Mouse (Mus musculus) midbrain, embryonic 14.5 days (tissue): ENCODE measurements around the gene Olfr70. TPM values are rescaled to one million over a fixed set of nuclear protein-coding genes. Genes with fewer than 3 reads are reported as not detected.

Experiments
- ATAC-seq: fragments of 200-750 bp; cut with Nextera tagmentation; 2 replicates; pipeline ENCODE4 v1.8.0; 2017; ENCODE audit warnings: moderate number of reproducible peaks, moderate library complexity; ENCODE audit not compliant: low FRiP score, low TSS enrichment
- DNase-seq: peaks from one replicate; pipeline ENCODE4 v3.0.0-alpha.2; 2015
- H3K27ac ChIP-seq: fragments of 300-500 bp; sonication (generic); replicated peaks from 2 replicates; pipeline ENCODE4 v1.5.1; 2014; ENCODE audit warnings: mild to moderate bottlenecking, low read depth, low read length, moderate library complexity
- H3K27me3 ChIP-seq: fragments of 300-500 bp; sonication (generic); 2 replicates; pipeline ENCODE4 v1.6.1; 2014; ENCODE audit warnings: low read length, control low read depth, mixed read lengths; ENCODE audit not compliant: control insufficient read depth, insufficient read depth
- H3K36me3 ChIP-seq: fragments of 300-500 bp; sonication (generic); 2 replicates; pipeline ENCODE4 v1.6.1; 2014; ENCODE audit warnings: low read length, control low read depth; ENCODE audit not compliant: control insufficient read depth, insufficient read depth
- H3K4me1 ChIP-seq: fragments of 300-500 bp; sonication (generic); 2 replicates; pipeline ENCODE4 v1.6.1; 2014; ENCODE audit warnings: mild to moderate bottlenecking, antibody characterized with exemption, low read length, control low read depth; ENCODE audit not compliant: control insufficient read depth, insufficient read depth
- H3K4me2 ChIP-seq: fragments of 300-500 bp; sonication (generic); 2 replicates; pipeline ENCODE4 v1.6.1; 2014; ENCODE audit warnings: mild to moderate bottlenecking, low read length, moderate library complexity
- H3K4me3 ChIP-seq: fragments of 300-500 bp; sonication (generic); replicated peaks from 2 replicates; pipeline ENCODE4 v1.5.1; 2014; ENCODE audit warnings: low read depth, low read length
- H3K9ac ChIP-seq: fragments of 300-500 bp; sonication (generic); replicated peaks from 2 replicates; pipeline ENCODE4 v1.6.1; 2014; ENCODE audit warnings: mild to moderate bottlenecking, low read length, moderate library complexity
- H3K9me3 ChIP-seq: fragments of 300-500 bp; sonication (generic); 2 replicates; pipeline ENCODE4 v1.6.1; 2016; ENCODE audit warnings: low read length, control low read depth, mixed read lengths; ENCODE audit not compliant: control insufficient read depth
- WGBS: fragments of 180-500 bp; shearing (Covaris S2); extraction: QIAGEN DNeasy Blood & Tissue Kit; methylation state at CpG from one replicate; pipeline ENCODE4 v1.1.7; 2014; 5-methylcytosine and 5-hydroxymethylcytosine counted together
- polyA plus RNA-seq: library from polyadenylated mRNA; unstranded; fragments of >200 nt; fragmentation: Nextera tagmentation; extraction: Ambion mirVana; gene quantifications from 2 replicates; pipeline ENCODE4 v1.2.1, GENCODE M21; 2014

The Olfr70 gene
- polyA plus RNA-seq, 1 experiment from 2014 or later, result not detected

DNA sequence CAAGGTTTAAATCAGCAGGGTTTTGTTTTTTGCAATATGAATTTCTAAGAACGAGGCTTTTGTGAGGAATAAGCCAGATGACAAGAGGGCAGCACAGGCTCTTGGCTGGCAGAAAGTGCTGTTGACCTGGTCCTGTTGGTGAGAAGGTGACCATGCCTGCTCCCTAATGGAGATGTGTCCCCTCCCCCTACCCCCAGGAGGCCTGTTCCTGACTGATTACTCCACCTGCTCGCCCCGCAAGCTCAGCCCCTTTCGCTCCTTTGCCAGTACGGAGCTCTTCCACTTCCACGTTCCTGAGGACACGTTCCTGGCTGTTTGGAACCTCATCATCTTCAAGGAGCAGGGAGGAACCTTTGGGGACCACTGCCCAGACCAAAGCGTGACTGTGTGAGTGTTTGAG, 26.9 kb downstream of the Olfr70 start:
- no peak overlapping the region for H3K9ac ChIP-seq
- H3K4me1 ChIP-seq, result peaks cover 25% of the 10 kb centered on the region
- H3K27me3 ChIP-seq, result no peaks in the 10 kb centered on the region
- no peak overlapping the region for H3K27ac ChIP-seq
- ATAC-seq (no peak), DNase-seq (no peak)
- no peaks in the 10 kb centered on the region for H3K9me3 ChIP-seq
- H3K4me2 ChIP-seq, result no peak overlapping the region
- H3K4me3 ChIP-seq, result no peak overlapping the region
- H3K36me3 ChIP-seq, result peaks cover 49% of the 10 kb centered on the region
- 76% methylated on average over 8 of the region's 8 CpGs for WGBS

DNA sequence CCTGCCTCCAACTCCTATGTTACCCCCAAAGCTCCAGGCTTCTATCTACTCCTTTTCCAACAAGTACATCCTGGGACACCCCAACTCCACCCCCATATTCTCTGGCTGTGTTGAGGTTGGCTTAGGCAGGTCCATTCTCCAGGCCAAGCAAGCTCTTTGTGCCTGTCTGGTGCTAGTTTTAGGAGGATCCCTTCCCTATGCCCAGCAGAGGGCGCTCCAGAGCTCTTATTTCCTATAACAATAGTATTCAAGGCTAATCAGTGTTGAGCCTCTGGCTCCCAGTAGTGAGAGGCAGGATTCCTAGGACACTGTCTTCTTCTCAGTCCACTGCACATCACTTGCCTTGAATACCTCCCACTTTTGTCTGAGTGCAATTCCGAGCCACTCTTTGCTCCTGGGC, 28.5 kb downstream of the Olfr70 start:
- H3K9me3 ChIP-seq, result no peaks in the 10 kb centered on the region
- H3K4me3 ChIP-seq, result peak overlapping the region; percentile 8; the same call in 1 of the 2 replicates
- H3K36me3 ChIP-seq, result peaks cover 33% of the 10 kb centered on the region
- DNase-seq, result peak; percentile 97
- no peak overlapping the region for H3K27ac ChIP-seq
- H3K4me1 ChIP-seq, result peaks cover 28% of the 10 kb centered on the region
- no peaks in the 10 kb centered on the region for H3K27me3 ChIP-seq
- 4% methylated on average over 2 of the region's 2 CpGs for WGBS
- ATAC-seq, result peak; percentile 25; the same call in 1 of the 2 replicates
- peak overlapping the region; percentile 83 for H3K4me2 ChIP-seq
- H3K9ac ChIP-seq, result no peak overlapping the region; the same call in 1 of the 2 replicates

- peaks cover 28% of the 10 kb centered on the region for H3K4me1 ChIP-seq
- peak overlapping the region; percentile 83 for H3K4me2 ChIP-seq
- H3K9me3 ChIP-seq, result no peaks in the 10 kb centered on the region
- WGBS, result 2% methylated on average over 24 of the region's 25 CpGs
- H3K9ac ChIP-seq, result peak overlapping the region; percentile 95
- no peak for DNase-seq
- no peaks in the 10 kb centered on the region for H3K27me3 ChIP-seq
- ATAC-seq, result peak; percentile 36
- H3K27ac ChIP-seq, result peak overlapping the region; percentile 73
- peaks cover 7% of the 10 kb centered on the region for H3K36me3 ChIP-seq
- peak overlapping the region; percentile 93 for H3K4me3 ChIP-seq
These were observed 31.2 kb downstream of the Olfr70 start for GRCm38 (mm10) chr4:43669428-43669794.

GRCm38 (mm10) chr4:43668782-43669427, 31.7 kb downstream of the Olfr70 start, which contains the start of the genes Tmem8b and Fam221b:
TSS of gene Tmem8b (plus strand) at chr4:43668971.
TSS of gene Fam221b (minus strand) at chr4:43669145.
- Histone ChIP-seq H3K4me1 (peaks cover 28% of the 10 kb centered on the region), H3K9ac (peak within 1 kb of the TSS; percentile 95), H3K4me3 (peak within 1 kb of the TSS; percentile 93), H3K4me2 (peak within 1 kb of the TSS; percentile 83), H3K9me3 (no peaks in the 10 kb centered on the region), H3K27me3 (no peaks in the 10 kb centered on the region), H3K36me3 (peaks cover 2% of the 10 kb centered on the region; the same call in 1 of the 2 replicates), H3K27ac (peak within 1 kb of the TSS; percentile 73)
- WGBS, result under 1% methylated on average over 27 of the region's 41 CpGs
- DNase-seq, result peak; percentile 96
- ATAC-seq, result peak; percentile 92

DNA sequence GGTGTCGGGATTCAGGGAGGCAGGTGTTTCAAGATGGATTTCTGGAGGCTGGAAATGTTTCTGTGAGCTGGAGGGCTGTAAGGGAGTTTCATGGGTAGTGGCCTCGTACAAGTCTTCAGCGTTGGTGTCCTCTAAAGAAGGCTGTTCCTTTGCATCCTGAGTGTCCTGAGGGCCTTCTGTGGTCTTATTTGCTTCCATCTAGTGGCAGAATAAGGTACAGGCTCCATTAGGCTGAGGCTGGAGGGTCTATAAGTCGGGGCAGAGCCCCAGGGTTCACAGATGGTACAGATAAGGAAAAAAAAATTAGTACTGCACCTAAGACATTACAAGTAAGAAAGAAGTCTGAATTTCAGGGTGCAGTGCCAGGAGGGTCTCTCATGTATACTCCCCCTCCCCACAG, 34.2 kb downstream of the Olfr70 start:
- no peaks in the 10 kb centered on the region for H3K9me3 ChIP-seq
- H3K27ac ChIP-seq, result no peak overlapping the region
- H3K4me3 ChIP-seq, result no peak overlapping the region
- no peak overlapping the region for H3K9ac ChIP-seq
- ATAC-seq (no peak), DNase-seq (peak; percentile 53)
- peaks cover 18% of the 10 kb centered on the region for H3K4me1 ChIP-seq
- H3K36me3 ChIP-seq, result no peaks in the 10 kb centered on the region
- H3K27me3 ChIP-seq, result peaks cover 6% of the 10 kb centered on the region
- H3K4me2 ChIP-seq, result no peak overlapping the region
- WGBS, result 28% methylated on average over 4 of the region's 4 CpGs

GRCm38 (mm10) chr4:43657146-43657545, 43.5 kb downstream of the Olfr70 start:
- Histone ChIP-seq H3K4me1 (peaks cover 4% of the 10 kb centered on the region; the same call in 1 of the 2 replicates), H3K4me3 (peak overlapping the region; percentile 78), H3K36me3 (no peaks in the 10 kb centered on the region), H3K27me3 (no peaks in the 10 kb centered on the region; the same call in 1 of the 2 replicates), H3K4me2 (peak overlapping the region; percentile 88), H3K27ac (peak overlapping the region; percentile 49; the same call in 1 of the 2 replicates), H3K9ac (no peak overlapping the region), H3K9me3 (no peaks in the 10 kb centered on the region)
- DNase-seq, result no peak
- ATAC-seq, result no peak
- WGBS, result 65% methylated on average over 4 of the region's 4 CpGs

DNA sequence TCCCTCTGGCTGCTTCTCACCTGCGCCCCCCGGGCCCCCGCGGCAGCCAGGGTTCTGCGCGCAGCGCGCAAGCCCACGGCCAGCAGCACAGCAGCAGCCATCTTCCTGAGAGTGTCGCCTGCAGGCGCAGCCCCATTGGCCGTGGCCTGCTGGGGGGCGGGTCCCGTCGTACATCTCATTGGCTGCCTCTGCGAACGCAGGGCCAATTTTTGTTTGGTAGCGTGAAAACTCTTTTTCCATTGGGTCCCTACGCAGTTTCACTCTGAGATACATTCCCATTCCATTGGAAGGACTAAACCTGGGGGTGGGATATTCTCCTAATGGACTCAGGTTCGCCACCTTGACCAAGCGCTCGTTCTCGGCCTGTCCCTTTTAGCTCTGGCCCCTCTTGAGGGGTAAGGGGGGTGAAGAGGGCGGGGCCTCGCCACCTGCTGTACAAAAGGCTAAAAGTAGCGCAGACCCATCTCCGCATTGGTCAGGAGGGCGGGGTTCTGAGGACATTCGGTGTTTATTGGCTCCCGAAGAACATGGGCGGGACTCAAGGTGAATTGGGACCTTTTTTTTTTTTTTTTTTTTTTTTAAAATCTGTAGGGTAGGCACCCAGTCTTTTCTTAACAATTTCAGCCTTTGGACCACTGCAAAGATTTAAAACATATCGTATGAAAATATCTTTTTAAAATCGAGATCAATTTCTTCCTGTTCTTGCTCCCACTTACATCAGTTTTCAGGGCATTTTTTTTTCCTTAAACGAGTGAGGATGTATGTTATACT, 44.1 kb downstream of the Olfr70 start, which contains the start of gene Hint2:
TSS of gene Hint2 (minus strand) at position 128 of the 771 bp plus-strand sequence.
- Histone ChIP-seq H3K36me3 (no peaks in the 10 kb centered on the region), H3K4me3 (peak within 1 kb of the TSS; percentile 78), H3K9ac (peak within 1 kb of the TSS; percentile 84), H3K27me3 (no peaks in the 10 kb centered on the region), H3K4me2 (peak within 1 kb of the TSS; percentile 88), H3K9me3 (no peaks in the 10 kb centered on the region), H3K27ac (peak within 1 kb of the TSS; percentile 92), H3K4me1 (peaks cover 4% of the 10 kb centered on the region; the same call in 1 of the 2 replicates)
- WGBS, result under 1% methylated on average over 34 of the region's 34 CpGs
- DNase-seq (peak; percentile 98), ATAC-seq (peak; percentile 96)

GRCm38 (mm10) chr4:43655656-43656338, 44.8 kb downstream of the Olfr70 start:
- Histone ChIP-seq H3K27me3 (no peaks in the 10 kb centered on the region), H3K4me2 (peak overlapping the region; percentile 88), H3K4me1 (peaks cover 4% of the 10 kb centered on the region; the same call in 1 of the 2 replicates), H3K27ac (peak overlapping the region; percentile 92), H3K9me3 (no peaks in the 10 kb centered on the region), H3K4me3 (peak overlapping the region; percentile 78), H3K36me3 (no peaks in the 10 kb centered on the region), H3K9ac (peak overlapping the region; percentile 84)
- peak; percentile 49; the same call in 1 of the 2 replicates for ATAC-seq
- 5% methylated on average over 34 of the region's 34 CpGs for WGBS
- DNase-seq, result peak; percentile 18
